Mouse (Mus musculus): ENCODE measurements around the gene Zfx. TPM values are rescaled to one million over a fixed set of nuclear protein-coding genes. Genes with fewer than 3 reads are reported as not detected.
A peak's percentile ranks its signal among the peaks of the same experiment; 100 is the strongest.

Zfx gene
- polyA plus RNA-seq, 1 experiment from 2014 or later: 24.7 TPM

DNA sequence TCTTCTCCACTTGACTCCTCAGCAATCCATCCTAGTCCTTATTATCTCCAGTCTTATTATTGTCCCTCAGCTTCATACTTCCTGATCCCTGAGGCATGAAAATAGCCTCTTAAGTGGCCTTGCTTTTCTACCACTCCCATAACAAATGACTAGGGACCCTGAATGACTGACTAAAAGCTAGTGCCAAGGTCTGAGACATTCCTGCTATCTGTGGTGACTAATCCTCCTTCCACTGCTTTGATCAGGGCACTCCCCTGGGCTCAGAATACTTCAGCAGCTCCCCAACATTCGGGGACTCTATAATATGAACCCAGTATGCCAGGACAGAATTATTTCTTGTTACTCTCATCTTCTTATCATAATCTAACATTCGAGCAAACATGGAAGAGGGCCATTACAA lies 17.5 kb downstream of the Zfx start:
- DNase-seq (ENCODE audit: low spot score): no peak
- Histone ChIP-seq H3K4me3 (ENCODE audit: low read depth, low read length) (no peak overlapping the region), H3K4me1 (ENCODE audit: control insufficient read depth, insufficient read depth, low read length) (no peaks in the 10 kb centered on the region), H3K36me3 (ENCODE audit: control insufficient read depth, insufficient read depth, low read length) (no peaks in the 10 kb centered on the region), H3K4me2 (ENCODE audit: low read depth) (no peak overlapping the region), H3K27ac (ENCODE audit: low read depth, low read length) (no peak overlapping the region), H3K9ac (ENCODE audit: low read length) (no peak overlapping the region), H3K27me3 (ENCODE audit: control insufficient read depth, insufficient read depth, low read length) (no peaks in the 10 kb centered on the region), H3K9me3 (ENCODE audit: control insufficient read depth, low read length) (no peaks in the 10 kb centered on the region)
- no peak for ATAC-seq (ENCODE audit: insufficient read depth, low FRiP score, low TSS enrichment)
- WGBS: 70% methylated on average over 2 of the region's 2 CpGs

DNA sequence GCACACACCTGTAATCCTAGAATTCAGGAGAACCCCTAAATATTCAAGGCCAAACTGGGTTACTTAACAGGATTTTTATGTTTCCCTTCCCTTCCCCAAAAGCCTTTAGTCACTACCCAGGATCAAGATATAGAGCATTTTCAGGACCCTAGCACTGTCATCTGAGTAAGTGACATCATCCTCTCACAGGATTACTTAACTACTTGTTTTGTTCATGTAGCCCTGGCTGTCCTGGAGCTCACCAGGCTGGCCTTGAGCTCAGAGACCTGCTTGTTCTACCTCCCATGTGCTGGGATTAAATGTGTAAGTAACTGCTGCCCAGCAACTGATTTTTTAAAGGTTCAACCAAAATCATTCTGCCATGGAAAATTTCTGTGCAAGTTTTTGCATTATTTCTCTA lies 20.6 kb downstream of the Zfx start:
- Histone ChIP-seq H3K36me3 (ENCODE audit: control insufficient read depth, insufficient read depth, low read length) (no peaks in the 10 kb centered on the region), H3K4me2 (ENCODE audit: low read depth) (no peak overlapping the region), H3K27ac (ENCODE audit: low read depth, low read length) (no peak overlapping the region), H3K4me3 (ENCODE audit: low read depth, low read length) (no peak overlapping the region), H3K4me1 (ENCODE audit: control insufficient read depth, insufficient read depth, low read length) (no peaks in the 10 kb centered on the region), H3K9ac (ENCODE audit: low read length) (no peak overlapping the region), H3K27me3 (ENCODE audit: control insufficient read depth, insufficient read depth, low read length) (no peaks in the 10 kb centered on the region), H3K9me3 (ENCODE audit: control insufficient read depth, low read length) (no peaks in the 10 kb centered on the region)
- DNase-seq (ENCODE audit: low spot score) (no peak), ATAC-seq (ENCODE audit: insufficient read depth, low FRiP score, low TSS enrichment) (no peak)

DNA sequence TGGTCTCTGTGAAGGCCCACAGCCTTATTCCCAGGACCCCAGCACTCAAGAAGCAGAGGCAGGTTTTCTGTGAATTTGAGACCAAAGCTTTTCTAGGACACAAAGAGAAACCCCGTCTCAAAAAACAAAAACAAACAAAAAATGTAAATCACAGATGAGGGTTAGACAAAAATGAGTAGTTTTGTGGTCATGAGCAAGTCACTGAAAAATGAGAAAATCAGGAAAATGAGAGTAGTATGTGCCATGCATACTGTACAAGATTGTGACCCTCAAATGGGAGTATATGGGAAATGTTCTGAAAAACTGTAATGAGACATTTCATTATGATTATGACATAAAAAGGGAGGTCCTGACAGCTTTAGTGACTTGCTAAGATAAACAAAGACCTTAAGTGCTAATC lies 22.9 kb downstream of the Zfx start:
- Histone ChIP-seq H3K4me1 (ENCODE audit: control insufficient read depth, insufficient read depth, low read length) (no peaks in the 10 kb centered on the region), H3K4me2 (ENCODE audit: low read depth) (no peak overlapping the region), H3K27ac (ENCODE audit: low read depth, low read length) (no peak overlapping the region), H3K36me3 (ENCODE audit: control insufficient read depth, insufficient read depth, low read length) (no peaks in the 10 kb centered on the region), H3K4me3 (ENCODE audit: low read depth, low read length) (no peak overlapping the region), H3K9ac (ENCODE audit: low read length) (no peak overlapping the region), H3K27me3 (ENCODE audit: control insufficient read depth, insufficient read depth, low read length) (no peaks in the 10 kb centered on the region), H3K9me3 (ENCODE audit: control insufficient read depth, low read length) (no peaks in the 10 kb centered on the region)
- 89% methylated on average over 1 of the region's 1 CpGs for WGBS
- no peak for DNase-seq (ENCODE audit: low spot score)
- ATAC-seq (ENCODE audit: insufficient read depth, low FRiP score, low TSS enrichment): no peak

DNA sequence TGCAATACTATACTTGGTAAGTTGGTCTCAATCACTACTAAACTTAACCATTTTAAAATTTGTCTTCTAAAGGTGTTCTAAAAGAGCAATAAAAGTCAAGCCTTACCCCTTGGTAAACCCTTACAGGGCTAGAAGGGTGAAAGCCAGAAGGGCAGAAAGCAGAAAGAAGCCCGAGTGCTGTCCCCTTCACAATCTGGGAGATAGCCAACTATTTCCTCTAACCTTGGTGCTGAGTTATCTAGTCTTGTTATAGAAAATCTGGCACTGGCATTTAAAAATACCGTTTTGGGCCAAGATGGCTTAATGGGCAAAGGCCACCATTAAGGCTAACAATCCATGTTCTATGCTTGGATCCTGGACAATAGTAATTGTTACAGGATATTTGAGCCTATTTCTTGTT lies 32.5 kb downstream of the Zfx start:
- Histone ChIP-seq H3K4me3 (ENCODE audit: low read depth, low read length) (no peak overlapping the region), H3K27me3 (ENCODE audit: control insufficient read depth, insufficient read depth, low read length) (0 out of 2 replicates have a peak, but pooled peaks cover 4% of the 10 kb centered on the region)

DNA sequence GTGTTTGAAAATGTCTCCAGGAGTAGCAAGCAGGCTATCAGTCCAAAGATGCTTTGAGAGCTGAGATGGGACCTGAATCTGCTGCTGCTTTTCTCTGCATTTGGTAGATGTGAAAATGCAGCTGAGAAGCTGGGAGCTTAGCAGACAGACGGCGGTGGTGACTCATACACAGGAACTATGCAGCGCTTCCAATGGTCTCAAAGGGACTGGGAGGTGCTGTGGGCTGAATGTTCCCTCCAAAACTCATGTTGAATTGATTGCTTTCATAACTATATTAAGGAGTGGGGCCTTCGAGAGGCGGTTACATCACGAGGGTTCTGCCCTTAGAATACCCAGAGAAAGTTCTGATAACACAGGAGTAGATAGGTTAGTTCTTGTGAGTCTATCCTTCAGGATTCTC lies 62.3 kb downstream of the Zfx start:
- ATAC-seq (ENCODE audit: insufficient read depth, low FRiP score, low TSS enrichment) (no peak), DNase-seq (ENCODE audit: low spot score) (peak; percentile 12)
- H3K9me3 ChIP-seq (ENCODE audit: control insufficient read depth, low read length): no peaks in the 10 kb centered on the region
- H3K27me3 ChIP-seq (ENCODE audit: control insufficient read depth, insufficient read depth, low read length): 0 out of 2 replicates have a peak, but pooled peaks cover 2% of the 10 kb centered on the region
- no peak overlapping the region for H3K27ac ChIP-seq (ENCODE audit: low read depth, low read length)
- H3K4me3 ChIP-seq (ENCODE audit: low read depth, low read length): no peak overlapping the region
- no peak overlapping the region for H3K4me2 ChIP-seq (ENCODE audit: low read depth)
- no peaks in the 10 kb centered on the region for H3K36me3 ChIP-seq (ENCODE audit: control insufficient read depth, insufficient read depth, low read length)
- no peak overlapping the region for H3K9ac ChIP-seq (ENCODE audit: low read length)
- H3K4me1 ChIP-seq (ENCODE audit: control insufficient read depth, insufficient read depth, low read length): no peaks in the 10 kb centered on the region
- WGBS: 60% methylated on average over 6 of the region's 6 CpGs

More for the DNA sequence above, 32.5 kb downstream of the Zfx start:
- H3K4me2 ChIP-seq (ENCODE audit: low read depth): no peak overlapping the region
- no peak for ATAC-seq (ENCODE audit: insufficient read depth, low FRiP score, low TSS enrichment)
- DNase-seq (ENCODE audit: low spot score): no peak
- H3K9me3 ChIP-seq (ENCODE audit: control insufficient read depth, low read length): no peaks in the 10 kb centered on the region
- no peak overlapping the region for H3K27ac ChIP-seq (ENCODE audit: low read depth, low read length)
- no peaks in the 10 kb centered on the region for H3K36me3 ChIP-seq (ENCODE audit: control insufficient read depth, insufficient read depth, low read length)
- WGBS: 90% methylated on average over 2 of the region's 2 CpGs
- no peaks in the 10 kb centered on the region for H3K4me1 ChIP-seq (ENCODE audit: control insufficient read depth, insufficient read depth, low read length)
- no peak overlapping the region for H3K9ac ChIP-seq (ENCODE audit: low read length)

DNA sequence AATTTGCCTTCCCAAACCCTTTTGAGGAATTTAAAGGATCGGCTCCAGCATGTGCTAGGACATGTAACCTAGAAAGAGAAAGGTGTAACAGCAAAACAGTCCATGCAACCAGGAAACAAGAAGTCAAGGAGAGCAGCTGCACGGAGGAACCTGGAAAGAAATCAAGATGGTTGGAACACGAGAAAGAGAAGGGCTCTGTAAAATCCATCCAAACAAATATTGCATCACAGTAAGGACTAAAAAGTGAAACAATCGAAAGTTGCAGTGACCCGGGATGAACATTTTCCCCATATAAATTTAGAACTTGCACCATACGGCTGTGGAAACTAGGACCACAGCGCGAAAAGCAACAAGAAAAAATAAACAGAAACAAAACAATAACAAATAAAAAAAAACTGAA lies 62.8 kb downstream of the Zfx start:
- Histone ChIP-seq H3K27me3 (ENCODE audit: control insufficient read depth, insufficient read depth, low read length) (0 out of 2 replicates have a peak, but pooled peaks cover 2% of the 10 kb centered on the region), H3K9me3 (ENCODE audit: control insufficient read depth, low read length) (no peaks in the 10 kb centered on the region), H3K4me2 (ENCODE audit: low read depth) (no peak overlapping the region), H3K36me3 (ENCODE audit: control insufficient read depth, insufficient read depth, low read length) (no peaks in the 10 kb centered on the region), H3K4me3 (ENCODE audit: low read depth, low read length) (no peak overlapping the region), H3K4me1 (ENCODE audit: control insufficient read depth, insufficient read depth, low read length) (no peaks in the 10 kb centered on the region), H3K9ac (ENCODE audit: low read length) (no peak overlapping the region), H3K27ac (ENCODE audit: low read depth, low read length) (no peak overlapping the region)
- no peak for ATAC-seq (ENCODE audit: insufficient read depth, low FRiP score, low TSS enrichment)
- 75% methylated on average over 8 of the region's 8 CpGs for WGBS
- DNase-seq (ENCODE audit: low spot score): no peak

DNA sequence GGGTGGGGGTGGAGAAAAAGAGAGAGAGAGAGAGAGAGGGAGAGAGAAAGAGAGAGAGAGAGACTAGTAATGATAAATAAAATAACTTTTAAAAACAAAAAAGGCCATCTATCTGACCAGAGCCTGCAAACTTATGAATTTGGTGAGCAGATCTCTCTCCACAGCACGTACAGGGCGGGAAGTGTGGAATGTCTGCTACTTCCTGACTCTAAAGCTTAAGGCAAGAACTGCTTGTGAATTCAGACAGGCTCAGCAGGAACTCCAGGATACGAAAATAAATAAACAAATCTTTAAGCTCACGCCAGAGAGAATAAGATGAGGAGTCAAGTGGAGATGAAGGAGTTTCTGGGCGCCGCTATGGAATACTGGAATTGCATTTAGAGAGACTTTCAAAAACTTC lies 64.8 kb downstream of the Zfx start:
- 0 out of 2 replicates have a peak, but pooled peaks cover 2% of the 10 kb centered on the region for H3K27me3 ChIP-seq (ENCODE audit: control insufficient read depth, insufficient read depth, low read length)

DNA sequence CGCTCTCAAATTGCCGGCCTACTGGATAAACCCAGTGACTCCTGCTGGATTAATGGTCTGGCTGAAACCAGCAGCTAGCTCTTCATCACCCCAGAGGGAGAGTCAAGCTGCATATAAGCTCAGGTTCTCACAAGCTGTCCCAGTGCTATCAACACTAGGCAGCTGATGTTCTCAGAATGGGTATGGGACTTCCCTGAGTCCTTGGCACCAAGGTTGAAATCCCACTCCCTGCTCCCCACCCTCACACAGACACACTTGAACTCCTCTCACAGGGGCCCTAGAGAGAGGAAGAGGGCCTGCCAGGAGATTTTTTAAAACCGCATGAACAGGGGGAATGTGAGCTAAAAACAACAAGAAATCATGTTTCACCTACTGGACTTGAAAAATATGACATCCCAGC lies 74.5 kb downstream of the Zfx start:
- 79% methylated on average over 3 of the region's 3 CpGs for WGBS
- no peak overlapping the region for H3K4me3 ChIP-seq (ENCODE audit: low read depth, low read length)
- H3K4me1 ChIP-seq (ENCODE audit: control insufficient read depth, insufficient read depth, low read length): no peaks in the 10 kb centered on the region
- H3K9ac ChIP-seq (ENCODE audit: low read length): no peak overlapping the region
- DNase-seq (ENCODE audit: low spot score): no peak
- H3K27me3 ChIP-seq (ENCODE audit: control insufficient read depth, insufficient read depth, low read length): peaks cover 4% of the 10 kb centered on the region; the same call in 1 of the 2 replicates
- H3K9me3 ChIP-seq (ENCODE audit: control insufficient read depth, low read length): no peaks in the 10 kb centered on the region
- no peak overlapping the region for H3K27ac ChIP-seq (ENCODE audit: low read depth, low read length)
- no peaks in the 10 kb centered on the region for H3K36me3 ChIP-seq (ENCODE audit: control insufficient read depth, insufficient read depth, low read length)
- no peak overlapping the region for H3K4me2 ChIP-seq (ENCODE audit: low read depth)
- no peak for ATAC-seq (ENCODE audit: insufficient read depth, low FRiP score, low TSS enrichment)

More for the DNA sequence above, 64.8 kb downstream of the Zfx start:
- WGBS: 44% methylated on average over 6 of the region's 6 CpGs
- DNase-seq (ENCODE audit: low spot score) (no peak), ATAC-seq (ENCODE audit: insufficient read depth, low FRiP score, low TSS enrichment) (no peak)
- no peak overlapping the region for H3K27ac ChIP-seq (ENCODE audit: low read depth, low read length)
- H3K36me3 ChIP-seq (ENCODE audit: control insufficient read depth, insufficient read depth, low read length): no peaks in the 10 kb centered on the region
- no peak overlapping the region for H3K4me3 ChIP-seq (ENCODE audit: low read depth, low read length)
- H3K9ac ChIP-seq (ENCODE audit: low read length): no peak overlapping the region
- H3K4me1 ChIP-seq (ENCODE audit: control insufficient read depth, insufficient read depth, low read length): no peaks in the 10 kb centered on the region
- H3K4me2 ChIP-seq (ENCODE audit: low read depth): no peak overlapping the region
- H3K9me3 ChIP-seq (ENCODE audit: control insufficient read depth, low read length): no peaks in the 10 kb centered on the region

DNA sequence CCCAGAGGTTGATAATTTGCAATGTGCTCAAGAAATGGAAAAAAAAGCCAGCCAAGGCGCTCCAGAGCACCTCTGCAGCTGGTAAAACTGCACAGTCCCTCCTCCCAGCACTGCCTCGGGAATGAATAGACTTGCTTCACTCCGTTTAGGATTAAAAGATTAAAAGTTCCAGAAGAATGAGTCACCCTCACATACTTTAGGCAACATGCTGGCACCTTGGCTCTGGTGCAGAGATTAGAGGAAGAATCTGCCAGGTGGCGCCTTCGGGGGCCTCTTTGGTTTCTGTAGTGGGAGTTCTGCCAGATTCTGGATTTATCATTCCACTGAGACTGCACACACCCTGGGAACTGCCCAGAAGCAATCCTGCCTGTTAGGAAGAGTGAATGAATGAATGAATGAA lies 75.5 kb downstream of the Zfx start:
- no peak for ATAC-seq (ENCODE audit: insufficient read depth, low FRiP score, low TSS enrichment)
- WGBS: 61% methylated on average over 5 of the region's 5 CpGs
- no peak overlapping the region for H3K4me3 ChIP-seq (ENCODE audit: low read depth, low read length)

More for the DNA sequence above, 75.5 kb downstream of the Zfx start:
- no peaks in the 10 kb centered on the region for H3K4me1 ChIP-seq (ENCODE audit: control insufficient read depth, insufficient read depth, low read length)
- no peaks in the 10 kb centered on the region for H3K36me3 ChIP-seq (ENCODE audit: control insufficient read depth, insufficient read depth, low read length)
- H3K27ac ChIP-seq (ENCODE audit: low read depth, low read length): no peak overlapping the region
- no peaks in the 10 kb centered on the region for H3K9me3 ChIP-seq (ENCODE audit: control insufficient read depth, low read length)
- no peak for DNase-seq (ENCODE audit: low spot score)
- H3K4me2 ChIP-seq (ENCODE audit: low read depth): no peak overlapping the region
- peaks cover 4% of the 10 kb centered on the region; the same call in 1 of the 2 replicates for H3K27me3 ChIP-seq (ENCODE audit: control insufficient read depth, insufficient read depth, low read length)
- H3K9ac ChIP-seq (ENCODE audit: low read length): no peak overlapping the region

All from neural tube, embryonic 11.5 days (tissue).